Mouse (Mus musculus): ENCODE data around the gene Eif2b3. TPM values are rescaled to one million over a fixed set of nuclear protein-coding genes. Genes with fewer than 3 reads are reported as not detected.

The Eif2b3 gene
- total RNA-seq, 2 experiments from 2014 or later = 22.3 to 23.8 TPM

Other genes starting within 250 kb of the Eif2b3 start
- gene Toe1, start 211.8 kb upstream of the Eif2b3 start, total RNA-seq (2021) = 10 to 100 TPM; 12.2 to 13.8 TPM
- gene Mutyh, start 211.7 kb upstream of the Eif2b3 start, total RNA-seq (2021) = 1 to 10 TPM; 2.6 to 3.4 TPM
- 1 to 10 TPM; 3.3 to 3.7 TPM for gene Hpdl, start 197.7 kb upstream of the Eif2b3 start, total RNA-seq (2021)
- gene Zswim5, start 142.0 kb upstream of the Eif2b3 start, total RNA-seq (2021) = 10 to 100 TPM; 12.2 to 15.8 TPM
- gene Urod, start 25.0 kb upstream of the Eif2b3 start, total RNA-seq (2021) = 10 to 100 TPM; 49.3 to 60.5 TPM
- gene Hectd3, start 24.1 kb upstream of the Eif2b3 start, total RNA-seq (2021) = 10 to 100 TPM; 43.4 to 43.5 TPM
- gene Ptch2, start 76.7 kb downstream of the Eif2b3 start, total RNA-seq (2021) = 1 to 10 TPM; 1.9 to 3.6 TPM
- gene Btbd19, start 106.3 kb downstream of the Eif2b3 start, total RNA-seq (2021) = 1 to 10 TPM; 9.4 to 9.9 TPM
- 1 to 10 TPM in 1 of 2 experiments, under 1 TPM in 1; 0.95 to 2.3 TPM for gene Tctex1d4, start 107.4 kb downstream of the Eif2b3 start, total RNA-seq (2021)
- 10 to 100 TPM; 11.6 to 13.8 TPM for gene Plk3, start 114.6 kb downstream of the Eif2b3 start, total RNA-seq (2021)
- 100 to 1,000 TPM; 436 to 472 TPM for gene Rps8, start 136.8 kb downstream of the Eif2b3 start, total RNA-seq (2021)
- gene Kif2c, start 163.2 kb downstream of the Eif2b3 start, total RNA-seq (2021) = 1 to 10 TPM; 1.3 to 1.7 TPM
- 1 to 10 TPM; 3.5 to 5.1 TPM for gene Tmem53, start 232.5 kb downstream of the Eif2b3 start, total RNA-seq (2021)
- gene Armh1, start 232.7 kb downstream of the Eif2b3 start, total RNA-seq (2021) = 1 to 10 TPM; 1.1 to 1.4 TPM

Data from layer of hippocampus, postnatal 14 days (tissue).